ENCODE assay signal across 9 mouse cellular contexts in the genomic region with DNA sequence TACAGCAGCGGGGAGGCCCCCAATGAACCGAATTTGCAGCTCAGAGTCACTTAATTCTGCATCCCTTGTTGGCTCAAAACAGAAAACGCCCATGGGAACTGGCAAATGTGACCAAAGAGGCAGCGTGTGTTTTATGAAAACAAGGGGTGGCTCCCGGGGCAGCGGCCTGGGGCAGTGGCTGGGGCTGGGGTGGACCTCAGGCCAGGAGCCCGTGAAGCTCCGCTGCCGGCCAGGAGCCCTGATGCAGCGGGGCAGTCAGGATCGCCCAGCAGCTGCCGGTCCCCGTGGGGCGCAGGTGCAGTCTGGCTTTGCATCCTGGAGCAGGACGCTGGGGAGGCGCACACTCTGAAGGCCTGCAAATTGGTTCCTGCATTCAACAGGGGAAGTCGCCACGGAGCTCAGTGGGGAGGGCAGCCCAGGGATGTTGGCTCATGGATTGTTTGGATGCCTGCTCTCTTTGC.
DNase-seq lines count a peak whose midpoint lies in the region; ATAC-seq and TF ChIP-seq lines count a peak whose summit lies in the region.
"Had no signal": no experiment of that assay in that cellular context is flagged by ENCODE, and none has a peak within 500 bp of the region (broad histone marks: within the 10 kb centered on the region; RNA-seq: fewer than 3 reads in every experiment).

No protein-coding gene starts in this region.

- no peak for TF ChIP-seq CTCF in liver, postnatal 0 days (IDR thresholded peaks at IDR 0.05; ENCODE audit: low read depth)

- H3K9me3 ChIP-seq in kidney, embryonic 16.5 days (ENCODE audit: low read length): no peaks in the 10 kb centered on the region
- H3K9me3 ChIP-seq in heart, embryonic 13.5 days: no peaks in the 10 kb centered on the region
- H3K9me3 ChIP-seq in liver, postnatal 0 days (ENCODE audit: low read length): no peaks in the 10 kb centered on the region

- no peak for DNase-seq in kidney, postnatal 14 days
- DNase-seq in liver, postnatal 0 days: peak; percentile 48
- peak; percentile 36 to 72 for DNase-seq in spleen, postnatal 4 days (ENCODE audit: low spot score in 2 of 2)
- no peak for DNase-seq in urinary bladder, postnatal 4 days (ENCODE audit: low spot score in 2 of 2)
- DNase-seq in left cerebral cortex, postnatal 14 days (ENCODE audit: low spot score in 2 of 2): no peak

- H3K4me2 ChIP-seq in kidney, embryonic 16.5 days (replicated peaks; ENCODE audit: low read depth, low read length): peak overlapping the region; percentile 36
- peak overlapping the region; percentile 55 for H3K4me2 ChIP-seq in heart, embryonic 13.5 days
- H3K4me2 ChIP-seq in liver, postnatal 0 days (ENCODE audit: low read depth, low read length): peak overlapping the region; percentile 55

- no peak overlapping the region for H3K4me3 ChIP-seq in kidney, embryonic 16.5 days (ENCODE audit: low read length)
- no peak overlapping the region for H3K4me3 ChIP-seq in brown adipose tissue, adult 24 weeks (ENCODE audit: insufficient read depth, low read depth, low read length)
- peak overlapping the region; percentile 19; the same call in 1 of the 2 replicates for H3K4me3 ChIP-seq in heart, embryonic 13.5 days
- no peak overlapping the region for H3K4me3 ChIP-seq in liver, postnatal 0 days (ENCODE audit: low read depth, low read length)

- no peak overlapping the region for H3K27ac ChIP-seq in kidney, embryonic 16.5 days (ENCODE audit: low read length)
- peak overlapping the region; percentile 59; the same call in 1 of the 2 replicates for H3K27ac ChIP-seq in brown adipose tissue, adult 24 weeks (replicated peaks; ENCODE audit: low read depth, low read length)
- H3K27ac ChIP-seq in heart, embryonic 13.5 days (replicated peaks): no peak overlapping the region
- peak overlapping the region; percentile 56 for H3K27ac ChIP-seq in liver, postnatal 0 days (ENCODE audit: low read depth)
- H3K27ac ChIP-seq: macrophage had no signal

- intact Hi-C loops in left cerebral cortex, postnatal 14 days (cut with DNase I): no loop called here

- peak overlapping the region; percentile 39; the same call in 1 of the 2 replicates for H3K9ac ChIP-seq in kidney, embryonic 16.5 days (replicated peaks; ENCODE audit: low read length)
- H3K9ac ChIP-seq in heart, embryonic 13.5 days: no peak overlapping the region; the same call in 1 of the 2 replicates
- H3K9ac ChIP-seq in liver, postnatal 0 days (replicated peaks): 0 out of 2 replicates have a peak overlapping the region, but pooled peaks have one; percentile 44

- 11% methylated on average over 18 of the region's 18 CpGs for WGBS in kidney, embryonic 16.5 days
- WGBS in heart, embryonic 13.5 days: 19% methylated on average over 18 of the region's 18 CpGs
- 27% methylated on average over 18 of the region's 18 CpGs for WGBS in liver, postnatal 0 days (ENCODE audit: insufficient replicate concordance)

- H3K4me1 ChIP-seq in kidney, embryonic 16.5 days (ENCODE audit: insufficient read depth, low read length): peaks cover 32% of the 10 kb centered on the region
- H3K4me1 ChIP-seq in brown adipose tissue, adult 24 weeks (ENCODE audit: control insufficient read depth, insufficient read depth, insufficient read length, low read length): peaks cover 11% of the 10 kb centered on the region
- H3K4me1 ChIP-seq in heart, embryonic 13.5 days: peaks cover 45% of the 10 kb centered on the region
- peaks cover 9% of the 10 kb centered on the region for H3K4me1 ChIP-seq in liver, postnatal 0 days (ENCODE audit: insufficient read depth)

- H3K36me3 ChIP-seq in kidney, embryonic 16.5 days (ENCODE audit: insufficient read depth, low read length): no peaks in the 10 kb centered on the region
- no peaks in the 10 kb centered on the region for H3K36me3 ChIP-seq in heart, embryonic 13.5 days
- H3K36me3 ChIP-seq in liver, postnatal 0 days (replicated peaks; ENCODE audit: insufficient read depth, low read length): no peaks in the 10 kb centered on the region

- TF ChIP-seq EP300 in liver, postnatal 0 days (IDR thresholded peaks at IDR 0.05; ENCODE audit: low read depth): no peak

- peak; percentile 33; the same call in 1 of the 2 replicates for ATAC-seq in kidney, embryonic 16.5 days (ENCODE audit: low FRiP score, low TSS enrichment)
- no peak for ATAC-seq in heart, embryonic 13.5 days (ENCODE audit: extremely low read depth, insufficient number of reproducible peaks, low FRiP score, low TSS enrichment)
- ATAC-seq in liver, postnatal 0 days: peak; percentile 27

- no peaks in the 10 kb centered on the region for H3K27me3 ChIP-seq in kidney, embryonic 16.5 days (ENCODE audit: insufficient read depth, low read length)
- H3K27me3 ChIP-seq in heart, embryonic 13.5 days (replicated peaks): no peaks in the 10 kb centered on the region
- no peaks in the 10 kb centered on the region for H3K27me3 ChIP-seq in liver, postnatal 0 days (ENCODE audit: insufficient read depth, low read length)

Comparison
In these comparisons a context has a peak if more than half of its experiments do, and no peak if none do; other contexts are left out.
1. H3K27ac ChIP-seq: peak in brown adipose tissue, adult 24 weeks (single experiment) and liver, postnatal 0 days (single experiment); none in kidney, embryonic 16.5 days (single experiment) and heart, embryonic 13.5 days (single experiment).
2. DNase-seq: peak in liver, postnatal 0 days (single experiment) and spleen, postnatal 4 days (2 of 2); none in kidney, postnatal 14 days (single experiment), urinary bladder, postnatal 4 days (0 of 2) and left cerebral cortex, postnatal 14 days (0 of 2).
3. Peak in every context shown above with its lines, with median percentiles within 50 percentile points of each other: H3K4me2 ChIP-seq.